Mouse (Mus musculus): ENCODE data around the gene Cks1b.
"Not testable (repeated sequence)": the region's sequence is repeated elsewhere in the genome, so short reads cannot be mapped to it uniquely, and the experiment has no call there.

Cks1b gene

GRCm38 (mm10) chr3:89418170-89418860, at the start of gene Cks1b, which contains the start of gene Shc1:
Gene Cks1b (minus strand): TSS chr3:89418383.
Gene Shc1 (plus strand): TSS chr3:89418443.
- DNase-seq (ENCODE audit: low spot score) = peak; percentile 97

GRCm38 (mm10) chr3:89458965-89459807, 41.0 kb upstream of the Cks1b start:
- peak; percentile 93 for DNase-seq (ENCODE audit: low spot score)

GRCm38 (mm10) chr3:89458372-89458964, 40.3 kb upstream of the Cks1b start:
- no peak for DNase-seq (ENCODE audit: low spot score)

GRCm38 (mm10) chr3:89456726-89457665, 38.8 kb upstream of the Cks1b start:
- peak; percentile 73 for DNase-seq (ENCODE audit: low spot score)

- DNase-seq (ENCODE audit: low spot score) = no peak
Measured at GRCm38 (mm10) chr3:89455786-89456285, 37.7 kb upstream of the Cks1b start.

GRCm38 (mm10) chr3:89454401-89455177, 36.4 kb upstream of the Cks1b start, which contains the start of gene Pmvk:
Gene Pmvk (plus strand): TSS chr3:89454541.
- no peak for DNase-seq (ENCODE audit: low spot score)

GRCm38 (mm10) chr3:89451916-89452315, 33.7 kb upstream of the Cks1b start:
- no peak for DNase-seq (ENCODE audit: low spot score)

GRCm38 (mm10) chr3:89449541-89449940, 31.4 kb upstream of the Cks1b start:
- DNase-seq (ENCODE audit: low spot score) = peak; percentile 63

GRCm38 (mm10) chr3:89448720-89449537, 30.7 kb upstream of the Cks1b start:
- DNase-seq (ENCODE audit: low spot score) = peak; percentile 33

GRCm38 (mm10) chr3:89440691-89441090, 22.5 kb upstream of the Cks1b start:
- no peak for DNase-seq (ENCODE audit: low spot score)

- DNase-seq (ENCODE audit: low spot score) = peak; percentile 76
Measured at GRCm38 (mm10) chr3:89437269-89437668, 19.1 kb upstream of the Cks1b start.

GRCm38 (mm10) chr3:89436176-89437113, 18.3 kb upstream of the Cks1b start, which contains the start of gene Pbxip1:
Gene Pbxip1 (plus strand): TSS chr3:89436706.
- DNase-seq (ENCODE audit: low spot score) = peak; percentile 57

- DNase-seq (ENCODE audit: low spot score) = no peak
Measured at GRCm38 (mm10) chr3:89435041-89435440, 16.9 kb upstream of the Cks1b start.

GRCm38 (mm10) chr3:89434532-89434931, 16.3 kb upstream of the Cks1b start:
- DNase-seq (ENCODE audit: low spot score) = no peak

GRCm38 (mm10) chr3:89432606-89433005, 14.4 kb upstream of the Cks1b start:
- DNase-seq (ENCODE audit: low spot score) = no peak

GRCm38 (mm10) chr3:89430171-89431159, 12.3 kb upstream of the Cks1b start, which contains the start of gene Pygo2:
Gene Pygo2 (plus strand): TSS chr3:89430214.
- peak; percentile 94 for DNase-seq (ENCODE audit: low spot score)

- not testable (repeated sequence) for DNase-seq (ENCODE audit: low spot score)
Measured at GRCm38 (mm10) chr3:89429021-89429420, 10.8 kb upstream of the Cks1b start.

Measured in T-cell, adult 2 months (primary cell).